Mouse (Mus musculus) liver, adult 2 months (tissue): ENCODE measurements at regions not wholly inside any gene's neighbourhood (a gene's known extent, or its start where the extent isn't known, plus 50 kb on each side); places are given as distances from the start of the nearest gene placed in this dataset.

Experiments
- DNase-seq: peaks from one replicate; pipeline ENCODE4 v3.0.0-alpha.2; 2011; ENCODE audit warnings: low read depth, low spot score; ENCODE audit errors: extremely low read depth
- H3K27ac ChIP-seq: fragments of 200-500 bp; replicated peaks from 2 replicates; pipeline ENCODE4 v1.5.1; 2012; ENCODE audit warnings: low read depth, mild to moderate bottlenecking, control low read depth, inconsistent platforms, low read length; ENCODE audit not compliant: insufficient read depth
- H3K27me3 ChIP-seq: fragments of 200-500 bp; 2 replicates; pipeline ENCODE4 v1.6.1; 2012; ENCODE audit warnings: mild to moderate bottlenecking, moderate library complexity, low read length, inconsistent platforms; ENCODE audit not compliant: control insufficient read depth, insufficient read depth
- H3K36me3 ChIP-seq: fragments of 200-500 bp; 2 replicates; pipeline ENCODE4 v1.6.1; 2012; ENCODE audit warnings: low read length, inconsistent platforms; ENCODE audit not compliant: control insufficient read depth, insufficient read depth
- H3K4me1 ChIP-seq: fragments of 200-500 bp; 2 replicates; pipeline ENCODE4 v1.6.1; 2011; ENCODE audit warnings: low read length; ENCODE audit not compliant: control insufficient read depth, insufficient read depth
- H3K4me3 ChIP-seq: fragments of 200-500 bp; 2 replicates; pipeline ENCODE4 v1.5.1; 2011; ENCODE audit warnings: low read depth, mild to moderate bottlenecking, control low read depth, low read length, moderate library complexity; ENCODE audit not compliant: insufficient read depth
- H3K79me2 ChIP-seq: fragments of 200-500 bp; 2 replicates; pipeline ENCODE4 v1.6.1; 2012; ENCODE audit warnings: inconsistent platforms, mild to moderate bottlenecking, low read length, moderate library complexity; ENCODE audit not compliant: control insufficient read depth, insufficient read depth
- H3K9ac ChIP-seq: fragments of 200-500 bp; 2 replicates; pipeline ENCODE4 v1.6.1; 2012; ENCODE audit warnings: low read depth, mild to moderate bottlenecking, control low read depth, inconsistent platforms, low read length
- CTCF ChIP-seq: fragments of 200-500 bp; IDR thresholded peaks from 2 replicates; pipeline ENCODE4 v1.5.1; 2011; ENCODE audit warnings: low read depth, low read length, control low read depth
- POLR2A ChIP-seq: fragments of 200-500 bp; IDR thresholded peaks from 2 replicates; pipeline ENCODE4 v1.6.1; 2011; ENCODE audit warnings: low read length, control low read depth; ENCODE audit not compliant: insufficient read depth; ENCODE audit errors: extremely low read depth
- WGBS: fragments of 180-500 bp; shearing (Covaris S2); methylation state at CpG from one replicate; pipeline ENCODE4 v1.1.7; 2018; 5-methylcytosine and 5-hydroxymethylcytosine counted together

- H3K4me3 ChIP-seq, result no peak overlapping the region
- peaks cover 4% of the 10 kb centered on the region; the same call in 1 of the 2 replicates for H3K4me1 ChIP-seq
- no peaks in the 10 kb centered on the region for H3K79me2 ChIP-seq
- H3K9ac ChIP-seq, result no peak overlapping the region
- DNase-seq, result peak; percentile 92
- no peaks in the 10 kb centered on the region for H3K27me3 ChIP-seq
- no peaks in the 10 kb centered on the region for H3K36me3 ChIP-seq
- TF ChIP-seq POLR2A (no peak), CTCF (no peak)
- 17% methylated on average over 1 of the region's 1 CpGs for WGBS
- no peak overlapping the region for H3K27ac ChIP-seq
These were observed 52.6 kb upstream of the Nlgn1 start for GRCm38 (mm10) chr3:26384829-26385228.
